ENCODE assay signal across 26 mouse cellular contexts in genomic region chr11:61643184-61643961, GRCm38 (mm10). TPM values are rescaled to one million over a fixed set of nuclear protein-coding genes. Genes with fewer than 3 reads are reported as not detected.
A peak's percentile ranks its signal among the peaks of the same experiment; 100 is the strongest.
DNase-seq lines count a peak whose midpoint lies in the region; ATAC-seq and TF ChIP-seq lines count a peak whose summit lies in the region.
"Had no signal": no experiment of that assay in that cellular context is flagged by ENCODE, and none has a peak within 500 bp of the region (broad histone marks: within the 10 kb centered on the region; RNA-seq: fewer than 3 reads in every experiment).

No protein-coding gene starts in this region.

- TF ChIP-seq POLR2A in limb, embryonic 14.5 days (IDR thresholded peaks at IDR 0.05; ENCODE audit: borderline replicate concordance, extremely low read depth, insufficient read depth, insufficient read length): no peak

- DNase-seq in limb, embryonic 14.5 days (ENCODE audit: low spot score): peak; percentile 45
- no peak for DNase-seq in limb, embryonic 10.5 days (ENCODE audit: low spot score)
- DNase-seq in stomach, postnatal 0 days (ENCODE audit: low spot score): no peak
- DNase-seq: adrenal gland, postnatal 10 days; cerebellum, adult 8-10 months; cerebellum, postnatal 36 days; embryo, embryonic 11 days; gastrocnemius, postnatal 10 days; heart, adult 11 months; heart, postnatal 10 days; layer of hippocampus, postnatal 36 days; lung, postnatal 10 days had no signal

- H3K4me1 ChIP-seq in limb, embryonic 14.5 days (ENCODE audit: control insufficient read depth, insufficient read depth, low read length): 0 out of 2 replicates have a peak, but pooled peaks cover 5% of the 10 kb centered on the region
- no peaks in the 10 kb centered on the region for H3K4me1 ChIP-seq in limb, embryonic 10.5 days
- peaks cover 37% of the 10 kb centered on the region for H3K4me1 ChIP-seq in brown adipose tissue, adult 24 weeks (ENCODE audit: control insufficient read depth, insufficient read depth, insufficient read length, low read length)
- peaks cover 8% of the 10 kb centered on the region; the same call in 1 of the 2 replicates for H3K4me1 ChIP-seq in intestine, embryonic 15.5 days (replicated peaks)
- H3K4me1 ChIP-seq in stomach, postnatal 0 days (replicated peaks; ENCODE audit: control insufficient read depth, insufficient read depth): peaks cover 3% of the 10 kb centered on the region; the same call in 1 of the 2 replicates
- H3K4me1 ChIP-seq in forebrain, embryonic 16.5 days (replicated peaks; ENCODE audit: control insufficient read depth, insufficient read depth, low read length): no peaks in the 10 kb centered on the region
- H3K4me1 ChIP-seq: limb, embryonic 12.5 days; midbrain, embryonic 12.5 days had no signal

- TF ChIP-seq EP300 in stomach, postnatal 0 days (optimal IDR thresholded peaks at IDR 0.05): no peak

- no peak; the same call in 1 of the 2 replicates for ATAC-seq in limb, embryonic 14.5 days (ENCODE audit: low FRiP score, low read depth)
- ATAC-seq in intestine, embryonic 15.5 days: peak; percentile 77
- peak; percentile 49; the same call in 1 of the 2 replicates for ATAC-seq in stomach, postnatal 0 days (ENCODE audit: low FRiP score, low TSS enrichment)
- no peak for ATAC-seq in forebrain, embryonic 16.5 days
- ATAC-seq in granulocyte monocyte progenitor cell, adult 5-6 weeks (replicated peaks; ENCODE audit: poor library complexity, severe bottlenecking): no peak
- ATAC-seq: activated CD4-positive, CD25-positive, alpha-beta regulatory T cell, adult 4 months; forebrain, embryonic 14.5 days had no signal

- WGBS in limb, embryonic 14.5 days: 55% methylated on average over 5 of the region's 5 CpGs
- WGBS in limb, embryonic 10.5 days: 83% methylated on average over 5 of the region's 5 CpGs
- 62% methylated on average over 5 of the region's 5 CpGs for WGBS in intestine, embryonic 15.5 days
- WGBS in stomach, postnatal 0 days: 55% methylated on average over 5 of the region's 5 CpGs
- WGBS in forebrain, embryonic 16.5 days: 78% methylated on average over 5 of the region's 5 CpGs

- H3K4me3 ChIP-seq in limb, embryonic 14.5 days (replicated peaks; ENCODE audit: low read length): no peak overlapping the region
- H3K4me3 ChIP-seq in limb, embryonic 10.5 days: no peak overlapping the region
- no peak overlapping the region for H3K4me3 ChIP-seq in brown adipose tissue, adult 24 weeks (ENCODE audit: insufficient read depth, low read depth, low read length)
- H3K4me3 ChIP-seq in intestine, embryonic 15.5 days (replicated peaks): no peak overlapping the region
- H3K4me3 ChIP-seq in stomach, postnatal 0 days (ENCODE audit: low read depth, low read length): no peak overlapping the region
- H3K4me3 ChIP-seq in forebrain, embryonic 16.5 days (replicated peaks; ENCODE audit: low read length): no peak overlapping the region
- H3K4me3 ChIP-seq: embryonic facial prominence, embryonic 13.5 days; heart, embryonic 12.5 days; kidney, embryonic 15.5 days; limb, embryonic 12.5 days; midbrain, embryonic 12.5 days had no signal

- TF ChIP-seq CTCF in stomach, postnatal 0 days (IDR thresholded peaks at IDR 0.05; ENCODE audit: low read depth): no peak

- H3K9ac ChIP-seq in limb, embryonic 14.5 days (ENCODE audit: low read depth, low read length, severe bottlenecking): no peak overlapping the region
- no peak overlapping the region for H3K9ac ChIP-seq in intestine, embryonic 15.5 days
- no peak overlapping the region for H3K9ac ChIP-seq in stomach, postnatal 0 days (ENCODE audit: low read length)
- no peak overlapping the region for H3K9ac ChIP-seq in forebrain, embryonic 16.5 days (replicated peaks; ENCODE audit: low read depth, low read length)
- H3K9ac ChIP-seq: embryonic facial prominence, embryonic 13.5 days; heart, embryonic 12.5 days; kidney, embryonic 15.5 days; limb, embryonic 12.5 days; midbrain, embryonic 12.5 days had no signal

- H3K9me3 ChIP-seq in limb, embryonic 14.5 days (ENCODE audit: control insufficient read depth, low read length): no peaks in the 10 kb centered on the region
- no peaks in the 10 kb centered on the region for H3K9me3 ChIP-seq in limb, embryonic 10.5 days (replicated peaks)
- H3K9me3 ChIP-seq in intestine, embryonic 15.5 days: no peaks in the 10 kb centered on the region
- no peaks in the 10 kb centered on the region for H3K9me3 ChIP-seq in stomach, postnatal 0 days (ENCODE audit: control insufficient read depth, low read length)
- no peaks in the 10 kb centered on the region for H3K9me3 ChIP-seq in forebrain, embryonic 16.5 days (ENCODE audit: control insufficient read depth, low read length)
- H3K9me3 ChIP-seq: embryonic facial prominence, embryonic 13.5 days; heart, embryonic 12.5 days; kidney, embryonic 15.5 days; limb, embryonic 12.5 days; midbrain, embryonic 12.5 days had no signal

- no peak overlapping the region; the same call in 1 of the 2 replicates for H3K27ac ChIP-seq in limb, embryonic 14.5 days (replicated peaks; ENCODE audit: low read depth, low read length)
- H3K27ac ChIP-seq in limb, embryonic 10.5 days: no peak overlapping the region
- H3K27ac ChIP-seq in brown adipose tissue, adult 24 weeks (replicated peaks; ENCODE audit: low read depth, low read length): peak overlapping the region; percentile 28
- no peak overlapping the region for H3K27ac ChIP-seq in intestine, embryonic 15.5 days
- 0 out of 2 replicates have a peak overlapping the region, but pooled peaks have one; percentile 8 for H3K27ac ChIP-seq in stomach, postnatal 0 days (replicated peaks)
- H3K27ac ChIP-seq in forebrain, embryonic 16.5 days (ENCODE audit: low read length): no peak overlapping the region
- H3K27ac ChIP-seq: kidney, embryonic 15.5 days; limb, embryonic 12.5 days; midbrain, embryonic 12.5 days had no signal

- no peak overlapping the region for H3K4me2 ChIP-seq in limb, embryonic 14.5 days (replicated peaks; ENCODE audit: low read depth, low read length, severe bottlenecking)
- H3K4me2 ChIP-seq in intestine, embryonic 15.5 days (replicated peaks): no peak overlapping the region
- H3K4me2 ChIP-seq in stomach, postnatal 0 days (replicated peaks; ENCODE audit: low read depth): no peak overlapping the region
- H3K4me2 ChIP-seq in forebrain, embryonic 16.5 days (ENCODE audit: low read length): no peak overlapping the region
- H3K4me2 ChIP-seq: embryonic facial prominence, embryonic 13.5 days; heart, embryonic 12.5 days; kidney, embryonic 15.5 days; limb, embryonic 12.5 days; midbrain, embryonic 12.5 days had no signal

- H3K36me3 ChIP-seq in limb, embryonic 14.5 days (ENCODE audit: control insufficient read depth, insufficient read depth, low read length): no peaks in the 10 kb centered on the region
- H3K36me3 ChIP-seq in limb, embryonic 10.5 days: no peaks in the 10 kb centered on the region
- H3K36me3 ChIP-seq in intestine, embryonic 15.5 days: no peaks in the 10 kb centered on the region
- H3K36me3 ChIP-seq in stomach, postnatal 0 days (ENCODE audit: control insufficient read depth, insufficient read depth, low read length): no peaks in the 10 kb centered on the region
- no peaks in the 10 kb centered on the region for H3K36me3 ChIP-seq in forebrain, embryonic 16.5 days (ENCODE audit: control insufficient read depth, insufficient read depth)
- H3K36me3 ChIP-seq: embryonic facial prominence, embryonic 13.5 days; heart, embryonic 12.5 days; kidney, embryonic 15.5 days; limb, embryonic 12.5 days; midbrain, embryonic 12.5 days had no signal

- H3K27me3 ChIP-seq in limb, embryonic 14.5 days (ENCODE audit: control insufficient read depth, insufficient read depth, low read length): no peaks in the 10 kb centered on the region
- H3K27me3 ChIP-seq in limb, embryonic 10.5 days (ENCODE audit: low read depth, poor library complexity, severe bottlenecking): no peaks in the 10 kb centered on the region
- no peaks in the 10 kb centered on the region for H3K27me3 ChIP-seq in intestine, embryonic 15.5 days (replicated peaks)
- H3K27me3 ChIP-seq in stomach, postnatal 0 days (ENCODE audit: control insufficient read depth, insufficient read depth, low read length): no peaks in the 10 kb centered on the region
- no peaks in the 10 kb centered on the region for H3K27me3 ChIP-seq in forebrain, embryonic 16.5 days (replicated peaks; ENCODE audit: control insufficient read depth, insufficient read depth, low read length)
- H3K27me3 ChIP-seq: embryonic facial prominence, embryonic 13.5 days; heart, embryonic 12.5 days; kidney, embryonic 15.5 days; limb, embryonic 12.5 days; midbrain, embryonic 12.5 days had no signal

RNA-seq across cellular contexts. Expression of gene Grap, which starts 9.7 kb away (rescaled TPM):
- polyA plus RNA-seq in limb, embryonic 14.5 days (2012; rRNA removed): 4.7 and 5.1 TPM in 2 replicates
- polyA plus RNA-seq in limb, embryonic 14.5 days (2014; fragmentation: Nextera tagmentation; extraction: Ambion mirVana): 4.9 and 5.6 TPM in 2 replicates
- 6.9 and 7.1 TPM in 2 replicates for polyA plus RNA-seq in limb, embryonic 10.5 days (2016; fragmentation: Nextera tagmentation; extraction: Ambion mirVana)
- 5.8 and 8.6 TPM in 2 replicates for polyA plus RNA-seq in brown adipose tissue, adult 24 weeks (2012; ENCODE audit: insufficient read depth, insufficient read length, missing spikeins)
- polyA plus RNA-seq in intestine, embryonic 15.5 days (2015; fragmentation: Nextera tagmentation; extraction: Ambion mirVana): 7.1 and 7.6 TPM in 2 replicates
- polyA plus RNA-seq in stomach, postnatal 0 days (2015; fragmentation: Nextera tagmentation; extraction: Ambion mirVana): 4.6 and 4.9 TPM in 2 replicates
- polyA plus RNA-seq in forebrain, embryonic 16.5 days (2015; fragmentation: Nextera tagmentation; extraction: Ambion mirVana): 10.2 and 11.3 TPM in 2 replicates
- total RNA-seq in granulocyte monocyte progenitor cell, adult 5-6 weeks (2014; fragmentation: Nextera tagmentation): 2.0 TPM in 1 of 2 replicates, not detected in the other
- total RNA-seq in granulocyte monocyte progenitor cell, adult 5-6 weeks (2017): 0.30 and 0.31 TPM in 2 replicates

RNA-seq across cellular contexts. Expression of gene Fam83g, which starts 40.5 kb away (rescaled TPM):
- 2.1 and 2.4 TPM in 2 replicates for polyA plus RNA-seq in limb, embryonic 14.5 days (2012; rRNA removed)
- 2.8 TPM in 2 replicates for polyA plus RNA-seq in limb, embryonic 14.5 days (2014; fragmentation: Nextera tagmentation; extraction: Ambion mirVana)
- polyA plus RNA-seq in limb, embryonic 10.5 days (2016; fragmentation: Nextera tagmentation; extraction: Ambion mirVana): 2.2 and 2.4 TPM in 2 replicates
- 0.63 and 1.1 TPM in 2 replicates for polyA plus RNA-seq in brown adipose tissue, adult 24 weeks (2012; ENCODE audit: insufficient read depth, insufficient read length, missing spikeins)
- 7.4 and 7.9 TPM in 2 replicates for polyA plus RNA-seq in intestine, embryonic 15.5 days (2015; fragmentation: Nextera tagmentation; extraction: Ambion mirVana)
- 4.5 and 4.9 TPM in 2 replicates for polyA plus RNA-seq in stomach, postnatal 0 days (2015; fragmentation: Nextera tagmentation; extraction: Ambion mirVana)
- 0.36 and 0.46 TPM in 2 replicates for polyA plus RNA-seq in forebrain, embryonic 16.5 days (2015; fragmentation: Nextera tagmentation; extraction: Ambion mirVana)
- total RNA-seq in granulocyte monocyte progenitor cell, adult 5-6 weeks (2014; fragmentation: Nextera tagmentation): not detected in 2 replicates
- not detected in 2 replicates for total RNA-seq in granulocyte monocyte progenitor cell, adult 5-6 weeks (2017)
- total RNA-seq: layer of hippocampus, postnatal 36 days; megakaryocyte progenitor cell, adult 5-6 weeks; monocyte, adult 5-6 weeks had no signal
- polyA plus RNA-seq: C2C12 had no signal

Comparison
In these comparisons a context has a peak if more than half of its experiments do, and no peak if none do; other contexts are left out.
1. ATAC-seq: peak in intestine, embryonic 15.5 days (single experiment) and stomach, postnatal 0 days (single experiment); none in limb, embryonic 14.5 days (single experiment), forebrain, embryonic 16.5 days (single experiment) and granulocyte monocyte progenitor cell, adult 5-6 weeks (single experiment).
2. H3K27ac ChIP-seq: peak in brown adipose tissue, adult 24 weeks (single experiment) and stomach, postnatal 0 days (single experiment); none in limb, embryonic 14.5 days (single experiment), limb, embryonic 10.5 days (single experiment), intestine, embryonic 15.5 days (single experiment) and forebrain, embryonic 16.5 days (single experiment).